Mouse (Mus musculus): ENCODE results near the gene Slc25a4.
A peak's percentile ranks its signal among the peaks of the same experiment; 100 is the strongest.

Slc25a4 gene

DNA sequence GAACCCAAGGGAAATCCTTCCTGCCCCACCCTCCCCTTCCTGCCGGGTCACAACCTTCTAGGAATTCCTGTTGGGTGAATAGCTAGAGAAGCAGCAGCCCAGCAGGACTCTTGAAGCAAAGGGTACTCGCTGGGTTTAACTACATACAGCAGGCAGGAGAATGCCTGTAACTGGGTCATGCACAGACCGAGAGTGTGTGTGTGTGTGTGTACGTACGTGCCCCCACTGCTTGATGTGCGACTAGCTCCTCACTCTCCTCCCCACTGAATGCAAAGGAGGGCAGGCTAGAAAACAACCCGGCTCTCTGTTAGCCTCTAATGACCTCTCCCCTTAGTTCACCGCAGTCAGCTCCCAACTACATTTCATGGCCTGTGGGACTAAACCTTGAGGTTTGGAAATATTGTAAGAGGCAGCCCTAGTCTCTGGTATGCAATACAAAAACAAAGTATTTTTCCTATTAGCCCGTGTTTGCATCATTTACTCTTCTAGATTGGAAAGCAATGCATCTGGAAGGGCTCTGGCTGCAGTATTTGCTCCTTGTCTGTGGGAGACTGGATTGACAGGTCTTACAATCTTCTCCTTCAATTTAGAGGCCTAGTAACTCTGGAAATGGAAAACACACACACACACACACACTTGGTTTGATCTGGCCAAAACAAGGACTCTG, 6.0 kb downstream of the Slc25a4 start:
- no peak for DNase-seq (ENCODE audit: low read depth, low spot score)

GRCm38 (mm10) chr8:46204301-46204700, 6.8 kb downstream of the Slc25a4 start:
- no peak for DNase-seq (ENCODE audit: low read depth, low spot score)

- DNase-seq (ENCODE audit: low read depth, low spot score) = peak; percentile 30
These were observed 8.7 kb downstream of the Slc25a4 start for GRCm38 (mm10) chr8:46202350-46202749.

GRCm38 (mm10) chr8:46197673-46198072, 13.4 kb downstream of the Slc25a4 start:
- DNase-seq (ENCODE audit: low read depth, low spot score) = no peak

GRCm38 (mm10) chr8:46196877-46197276, 14.2 kb downstream of the Slc25a4 start:
- peak; percentile 47 for DNase-seq (ENCODE audit: low read depth, low spot score)

DNA sequence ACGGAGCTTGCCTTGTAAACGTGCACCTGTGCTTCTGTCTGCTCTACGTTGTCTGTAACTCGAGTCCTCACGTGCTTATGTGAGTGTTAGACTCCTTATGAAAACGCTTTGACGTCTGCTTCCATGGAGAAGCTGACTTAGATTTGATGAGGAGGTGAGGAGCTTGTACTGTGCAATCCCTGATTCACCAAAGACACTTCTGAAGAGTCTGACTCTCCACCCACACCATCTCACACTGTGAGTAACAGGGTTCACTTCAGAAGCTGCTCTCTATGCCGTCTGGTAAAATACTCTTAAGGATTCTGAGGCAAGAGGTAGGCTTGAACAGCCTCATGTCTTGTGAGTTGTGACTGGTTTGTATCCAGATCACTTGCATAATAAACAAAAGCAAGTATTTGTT, 18.0 kb downstream of the Slc25a4 start:
- DNase-seq (ENCODE audit: low read depth, low spot score) = no peak

DNA sequence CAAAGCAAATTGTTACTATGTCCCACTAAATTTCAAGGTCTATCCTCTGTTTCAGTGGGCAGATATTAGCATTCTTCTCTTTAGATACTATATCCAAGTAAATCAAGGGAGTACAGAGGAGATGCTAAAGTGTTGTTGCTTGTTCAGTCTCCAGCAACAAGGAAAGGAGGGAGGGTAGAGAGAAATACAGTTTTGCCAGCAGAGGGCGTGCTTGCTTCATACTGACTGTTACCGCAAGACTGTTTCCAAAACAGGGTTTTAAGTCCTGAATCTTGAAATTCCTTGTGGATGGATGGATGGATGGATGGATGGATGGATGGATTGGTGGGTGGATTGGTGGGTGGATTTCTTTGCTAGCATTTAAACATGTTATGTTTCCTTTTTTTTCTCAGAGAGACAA, 25.7 kb downstream of the Slc25a4 start:
- DNase-seq (ENCODE audit: low read depth, low spot score) = peak; percentile 72

- DNase-seq (ENCODE audit: low read depth, low spot score) = no peak
These were observed 30.9 kb downstream of the Slc25a4 start for GRCm38 (mm10) chr8:46180136-46180535.

DNA sequence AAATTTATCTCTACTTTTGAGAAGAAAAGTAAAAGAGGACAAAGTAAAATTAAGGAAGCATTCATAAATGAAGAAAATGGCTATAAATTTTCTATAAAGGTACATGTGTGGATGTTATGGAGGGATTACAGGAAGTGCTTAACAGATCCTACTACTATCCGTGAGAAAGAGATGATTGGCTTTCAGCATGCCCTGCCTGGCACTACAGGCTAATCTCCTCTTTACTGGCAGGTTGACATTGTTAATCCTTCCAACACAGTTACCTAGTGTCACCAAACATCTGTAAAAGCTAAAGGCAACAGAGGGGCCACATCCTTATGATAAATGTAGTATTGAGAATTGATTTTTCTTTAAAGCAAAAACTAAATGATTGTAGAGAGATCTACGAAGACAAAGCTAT, 37.4 kb downstream of the Slc25a4 start:
- DNase-seq (ENCODE audit: low read depth, low spot score) = no peak

- no peak for DNase-seq (ENCODE audit: low read depth, low spot score)
These were observed 47.3 kb downstream of the Slc25a4 start for GRCm38 (mm10) chr8:46163870-46164190.

DNA sequence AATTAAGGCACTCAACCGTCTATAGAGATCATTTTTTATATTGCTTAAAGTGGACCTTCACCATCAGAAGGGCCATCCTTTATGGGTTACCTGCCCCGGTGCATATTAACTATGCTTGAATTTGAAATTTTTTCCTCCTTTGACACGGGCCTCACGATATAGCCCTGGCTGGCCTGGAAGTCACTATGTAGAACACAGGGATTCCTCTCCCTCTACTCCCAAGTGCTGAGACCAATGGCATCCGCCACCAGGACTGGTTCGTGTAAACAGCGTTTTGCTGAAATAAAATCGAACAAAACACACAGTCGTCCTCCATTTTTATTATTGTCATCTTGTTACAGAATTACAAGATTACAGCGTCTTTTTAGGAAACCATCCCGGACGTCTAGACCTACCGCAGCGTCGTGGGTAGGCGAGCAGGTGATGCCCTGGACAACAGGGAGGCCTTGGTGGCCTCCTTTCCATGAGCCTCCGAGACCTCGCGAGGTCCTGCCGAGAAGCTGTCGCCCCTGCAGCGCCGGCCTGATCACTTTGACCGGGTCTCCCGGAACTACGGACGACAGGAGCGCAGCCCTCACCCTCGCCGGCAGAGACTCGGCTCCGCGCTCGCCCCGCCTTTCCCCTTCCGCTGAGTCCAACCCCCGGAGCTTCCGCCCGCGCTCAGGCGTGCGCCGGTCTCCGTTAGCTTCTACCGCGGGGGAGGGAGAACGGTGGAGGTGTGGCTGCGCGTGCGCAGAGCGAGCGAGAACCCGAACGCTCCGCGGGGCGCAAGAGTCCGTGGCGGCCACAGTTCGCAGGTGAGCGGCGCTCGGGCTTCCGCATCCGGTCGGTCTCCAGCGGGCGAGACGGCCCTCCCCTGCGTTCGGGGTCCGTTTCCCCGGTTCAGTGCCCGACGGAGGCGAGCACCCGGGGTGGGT, 47.9 kb downstream of the Slc25a4 start:
- peak; percentile 98 for DNase-seq (ENCODE audit: low read depth, low spot score)

All from A20 (cell line).